Mouse (Mus musculus) heart, postnatal 0 days (tissue): ENCODE results near the gene Olfr283. TPM values are rescaled to one million over a fixed set of nuclear protein-coding genes. Genes with fewer than 3 reads are reported as not detected.

Experiments
- ATAC-seq: fragments of 200-750 bp; cut with Nextera tagmentation; 2 replicates; pipeline ENCODE4 v1.8.0; 2017; ENCODE audit warnings: low read depth, moderate number of reproducible peaks, moderate library complexity; ENCODE audit not compliant: insufficient read depth
- DNase-seq: peaks from one replicate; pipeline ENCODE4 v3.0.0-alpha.2; 2016; ENCODE audit warnings: low spot score
- H3K27ac ChIP-seq: fragments of 300-500 bp; sonication (generic); 2 replicates; pipeline ENCODE4 v1.5.1; 2014; ENCODE audit warnings: low read depth, mild to moderate bottlenecking
- H3K27me3 ChIP-seq: fragments of 300-500 bp; sonication (generic); 2 replicates; pipeline ENCODE4 v1.6.1; 2014; ENCODE audit warnings: low read length, mixed read lengths; ENCODE audit not compliant: control insufficient read depth, insufficient read depth
- H3K36me3 ChIP-seq: fragments of 300-500 bp; sonication (generic); replicated peaks from 2 replicates; pipeline ENCODE4 v1.6.1; 2014; ENCODE audit warnings: low read length, mixed read lengths; ENCODE audit not compliant: control insufficient read depth, insufficient read depth
- H3K4me1 ChIP-seq: fragments of 300-500 bp; sonication (generic); 2 replicates; pipeline ENCODE4 v1.6.1; 2014; ENCODE audit warnings: antibody characterized with exemption; ENCODE audit not compliant: control insufficient read depth, insufficient read depth
- H3K4me2 ChIP-seq: fragments of 300-500 bp; sonication (generic); 2 replicates; pipeline ENCODE4 v1.6.1; 2014; ENCODE audit warnings: low read depth, mild to moderate bottlenecking, low read length, moderate library complexity
- H3K4me3 ChIP-seq: fragments of 300-500 bp; sonication (generic); 2 replicates; pipeline ENCODE4 v1.5.1; 2014; ENCODE audit warnings: low read depth, low read length
- H3K9ac ChIP-seq: fragments of 300-500 bp; sonication (generic); replicated peaks from 2 replicates; pipeline ENCODE4 v1.6.1; 2014; ENCODE audit warnings: low read depth, low read length, mixed read lengths
- H3K9me3 ChIP-seq: fragments of 300-500 bp; sonication (generic); replicated peaks from 2 replicates; pipeline ENCODE4 v1.6.1; 2016; ENCODE audit warnings: low read length; ENCODE audit not compliant: control insufficient read depth
- CTCF ChIP-seq: IDR thresholded peaks from 2 replicates; pipeline ENCODE4 v1.5.1; 2016; ENCODE audit warnings: antibody characterized with exemption, control low read depth, low read depth
- EP300 ChIP-seq: IDR thresholded peaks from 2 replicates; pipeline ENCODE4 v1.6.1; 2016; ENCODE audit warnings: antibody characterized with exemption, low read depth
- WGBS: fragments of 180-500 bp; shearing (Covaris S2); extraction: QIAGEN DNeasy Blood & Tissue Kit; methylation state at CpG from one replicate; pipeline ENCODE4 v1.1.7; 2014; 5-methylcytosine and 5-hydroxymethylcytosine counted together
- polyA plus RNA-seq: library from polyadenylated mRNA; unstranded; fragments of >200 nt; fragmentation: Nextera tagmentation; extraction: Ambion mirVana; gene quantifications from 2 replicates; pipeline ENCODE4 v1.2.1, GENCODE M21; 2015
- total RNA-seq: library from RNA; depleted of rRNA; stranded (reverse); fragments of >200 nt; gene quantifications from 2 replicates; pipeline ENCODE4 v1.2.3, GENCODE M21; 2014; ENCODE audit warnings: low replicate concordance; rRNA removed

The Olfr283 gene
- total and polyA plus RNA-seq, 2 experiments from 2014 or later = not detected

- ATAC-seq = no peak
- no peak overlapping the region for H3K9ac ChIP-seq
- WGBS = 83% methylated on average over 13 of the region's 13 CpGs
Measured at GRCm38 (mm10) chr15:98378209-98378608, 2.5 kb downstream of the Olfr283 start.

DNA sequence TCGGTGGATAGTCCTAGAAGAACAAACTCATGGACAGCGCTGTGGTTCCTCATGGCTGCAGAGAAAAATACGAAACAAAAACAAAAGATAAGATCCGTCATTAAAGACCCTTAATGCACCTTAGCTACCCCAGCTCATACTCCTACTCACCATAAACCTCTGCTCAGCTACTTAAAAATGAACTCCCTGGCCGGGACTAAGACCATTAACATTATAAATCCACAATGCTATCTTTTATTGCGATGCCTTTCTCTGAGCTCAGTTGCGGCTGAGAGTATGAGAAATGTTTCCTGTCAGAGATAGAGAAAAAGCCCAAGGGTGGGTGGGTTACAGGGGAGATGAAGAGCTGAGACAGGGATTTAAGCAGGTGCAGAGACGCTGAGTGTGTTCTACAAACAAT, 39.9 kb downstream of the Olfr283 start, which contains the start of gene Olfr284:
Olfr284 (minus strand) TSS at position 101 of the 400 bp plus-strand sequence.
- H3K27ac ChIP-seq = no peak within 1 kb of the TSS
- WGBS = 72% methylated on average over 8 of the region's 8 CpGs
- H3K9ac ChIP-seq = no peak within 1 kb of the TSS
- H3K36me3 ChIP-seq = no peaks in the 10 kb centered on the region
- TF ChIP-seq EP300 (no peak), CTCF (no peak)
- no peaks in the 10 kb centered on the region for H3K4me1 ChIP-seq
- H3K4me2 ChIP-seq = no peak within 1 kb of the TSS
- H3K9me3 ChIP-seq = no peaks in the 10 kb centered on the region
- no peaks in the 10 kb centered on the region for H3K27me3 ChIP-seq
- H3K4me3 ChIP-seq = no peak within 1 kb of the TSS
- DNase-seq = no peak
- no peak for ATAC-seq

More at GRCm38 (mm10) chr15:98378209-98378608, 2.5 kb downstream of the Olfr283 start:
- Histone ChIP-seq H3K9me3 (no peaks in the 10 kb centered on the region), H3K4me3 (no peak overlapping the region), H3K4me2 (no peak overlapping the region), H3K27ac (no peak overlapping the region), H3K27me3 (no peaks in the 10 kb centered on the region), H3K36me3 (no peaks in the 10 kb centered on the region), H3K4me1 (no peaks in the 10 kb centered on the region)
- no peak for DNase-seq
- TF ChIP-seq CTCF (no peak), EP300 (no peak)

Other genes starting within 250 kb of the Olfr283 start
- 99.6 and 158 TPM in 2 replicates for gene Asb8, start 215.3 kb downstream of the Olfr283 start, total RNA-seq
- gene Asb8, start 215.3 kb downstream of the Olfr283 start, polyA plus RNA-seq = 95.6 and 111 TPM in 2 replicates
- gene Ccdc184, start 213.8 kb downstream of the Olfr283 start, total RNA-seq = 0.92 and 1.9 TPM in 2 replicates
- 0.63 and 0.89 TPM in 2 replicates for gene Ccdc184, start 213.8 kb downstream of the Olfr283 start, polyA plus RNA-seq
- gene Olfr288, start 185.4 kb downstream of the Olfr283 start, total RNA-seq = not detected in 2 replicates
- gene Olfr288, start 185.4 kb downstream of the Olfr283 start, polyA plus RNA-seq = not detected in 2 replicates
- gene Gm44579, start 160.0 kb downstream of the Olfr283 start, total RNA-seq = not detected in 2 replicates
- not detected in 2 replicates for gene Gm44579, start 160.0 kb downstream of the Olfr283 start, polyA plus RNA-seq
- gene Olfr287, start 159.9 kb downstream of the Olfr283 start, total RNA-seq = not detected in 2 replicates
- not detected in 2 replicates for gene Olfr287, start 159.9 kb downstream of the Olfr283 start, polyA plus RNA-seq
- not detected in 2 replicates for gene Olfr286, start 146.5 kb downstream of the Olfr283 start, total RNA-seq
- gene Olfr286, start 146.5 kb downstream of the Olfr283 start, polyA plus RNA-seq = not detected in 2 replicates
- gene H1fnt, start 123.7 kb downstream of the Olfr283 start, total RNA-seq = not detected in 2 replicates
- not detected in 2 replicates for gene H1fnt, start 123.7 kb downstream of the Olfr283 start, polyA plus RNA-seq
- 2.3 and 3.6 TPM in 2 replicates for gene Zfp641, start 84.8 kb downstream of the Olfr283 start, total RNA-seq
- gene Zfp641, start 84.8 kb downstream of the Olfr283 start, polyA plus RNA-seq = 1.5 and 1.6 TPM in 2 replicates
- not detected in 2 replicates for gene Olfr285, start 63.6 kb downstream of the Olfr283 start, total RNA-seq
- not detected in 2 replicates for gene Olfr285, start 63.6 kb downstream of the Olfr283 start, polyA plus RNA-seq
- gene Olfr284, start 40.0 kb downstream of the Olfr283 start, total RNA-seq = not detected in 2 replicates
- not detected in 2 replicates for gene Olfr284, start 40.0 kb downstream of the Olfr283 start, polyA plus RNA-seq
- gene Olfr282, start 50.3 kb upstream of the Olfr283 start, total RNA-seq = not detected in 2 replicates
- not detected in 2 replicates for gene Olfr282, start 50.3 kb upstream of the Olfr283 start, polyA plus RNA-seq
- gene Olfr281, start 71.6 kb upstream of the Olfr283 start, total RNA-seq = not detected in 2 replicates
- not detected in 2 replicates for gene Olfr281, start 71.6 kb upstream of the Olfr283 start, polyA plus RNA-seq
- gene OR5BS1P, start 89.0 kb upstream of the Olfr283 start, total RNA-seq = not detected in 2 replicates
- not detected in 2 replicates for gene OR5BS1P, start 89.0 kb upstream of the Olfr283 start, polyA plus RNA-seq
- not detected in 2 replicates for gene Lalba, start 101.8 kb upstream of the Olfr283 start, total RNA-seq
- 0.26 and 0.36 TPM in 2 replicates for gene Lalba, start 101.8 kb upstream of the Olfr283 start, polyA plus RNA-seq
- not detected in 2 replicates for gene Olfr279, start 111.5 kb upstream of the Olfr283 start, total RNA-seq
- gene Olfr279, start 111.5 kb upstream of the Olfr283 start, polyA plus RNA-seq = not detected in 2 replicates
- 58.7 and 62.3 TPM in 2 replicates for gene Kansl2, start 153.3 kb upstream of the Olfr283 start, total RNA-seq
- 60.7 and 73.1 TPM in 2 replicates for gene Kansl2, start 153.3 kb upstream of the Olfr283 start, polyA plus RNA-seq
- 20.0 and 32.8 TPM in 2 replicates for gene Ccnt1, start 190.0 kb upstream of the Olfr283 start, total RNA-seq
- gene Ccnt1, start 190.0 kb upstream of the Olfr283 start, polyA plus RNA-seq = 21.4 and 22.3 TPM in 2 replicates
- not detected in 2 replicates for gene 4930415O20Rik, start 190.1 kb upstream of the Olfr283 start, total RNA-seq
- 0.30 TPM in 1 of 2 replicates, not detected in the other for gene 4930415O20Rik, start 190.1 kb upstream of the Olfr283 start, polyA plus RNA-seq
- 200 and 216 TPM in 2 replicates for gene Adcy6, start 229.1 kb upstream of the Olfr283 start, total RNA-seq
- 29.2 and 33.5 TPM in 2 replicates for gene Adcy6, start 229.1 kb upstream of the Olfr283 start, polyA plus RNA-seq
- gene Cacnb3, start 249.9 kb upstream of the Olfr283 start, total RNA-seq = 15.6 and 19.4 TPM in 2 replicates
- 5.7 and 6.1 TPM in 2 replicates for gene Cacnb3, start 249.9 kb upstream of the Olfr283 start, polyA plus RNA-seq